Mouse (Mus musculus): ENCODE results near the gene Trim50. TPM values are rescaled to one million over a fixed set of nuclear protein-coding genes. Genes with fewer than 3 reads are reported as not detected.

The Trim50 gene
- polyA plus RNA-seq (2016; fragmentation: Nextera tagmentation; extraction: Ambion mirVana): not detected in 2 replicates

GRCm38 (mm10) chr5:135352995-135353394 lies at the start of gene Trim50:
Trim50 (plus strand) TSS chr5:135353295.
- H3K4me1 ChIP-seq: no peaks in the 10 kb centered on the region
- no peak within 1 kb of the TSS for H3K4me2 ChIP-seq
- no peak within 1 kb of the TSS for H3K9ac ChIP-seq
- no peaks in the 10 kb centered on the region for H3K36me3 ChIP-seq
- peaks cover 23% of the 10 kb centered on the region for H3K27me3 ChIP-seq (replicated peaks)
- H3K4me3 ChIP-seq: no peak within 1 kb of the TSS
- ATAC-seq: no peak
- WGBS (ENCODE audit: insufficient replicate concordance): 50% methylated on average over 9 of the region's 9 CpGs
- no peak within 1 kb of the TSS for H3K27ac ChIP-seq
- 0 out of 2 replicates have a peak, but pooled peaks cover 4% of the 10 kb centered on the region for H3K9me3 ChIP-seq (replicated peaks)

GRCm38 (mm10) chr5:135306321-135306965 lies 46.7 kb upstream of the Trim50 start:
- Histone ChIP-seq H3K4me2 (no peak overlapping the region), H3K9ac (no peak overlapping the region), H3K4me1 (no peaks in the 10 kb centered on the region), H3K4me3 (no peak overlapping the region), H3K27ac (no peak overlapping the region), H3K27me3 (replicated peaks) (peaks cover 13% of the 10 kb centered on the region), H3K36me3 (no peaks in the 10 kb centered on the region), H3K9me3 (replicated peaks) (no peaks in the 10 kb centered on the region)
- 37% methylated on average over 10 of the region's 10 CpGs for WGBS (ENCODE audit: insufficient replicate concordance)
- no peak for ATAC-seq

DNA sequence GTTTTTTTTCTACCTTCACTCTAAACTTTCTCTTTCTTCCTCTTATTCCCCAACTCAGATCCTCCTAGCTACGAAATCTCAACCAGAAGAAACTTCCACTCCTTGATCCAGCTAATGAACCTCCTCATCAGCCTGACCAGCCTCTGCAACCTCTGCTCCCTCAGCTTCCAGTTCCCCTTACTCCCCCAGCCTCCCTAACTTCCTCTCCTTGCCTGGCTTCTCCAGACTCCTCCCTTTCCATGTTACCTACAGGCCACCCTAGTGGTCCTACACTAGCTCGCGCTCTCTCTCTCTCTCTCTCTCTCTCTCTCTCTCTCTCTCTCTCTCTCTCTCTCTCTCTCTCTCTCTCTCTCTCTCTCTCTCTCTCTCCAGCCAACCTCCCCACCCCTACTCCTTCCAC lies 36.9 kb upstream of the Trim50 start:
- Histone ChIP-seq H3K9me3 (replicated peaks) (no peaks in the 10 kb centered on the region), H3K27ac (no peak overlapping the region), H3K9ac (no peak overlapping the region)

GRCm38 (mm10) chr5:135319856-135320255 lies 33.2 kb upstream of the Trim50 start:
- H3K9me3 ChIP-seq (replicated peaks): no peaks in the 10 kb centered on the region
- no peak for ATAC-seq
- no peaks in the 10 kb centered on the region for H3K36me3 ChIP-seq

More for the DNA sequence above, 36.9 kb upstream of the Trim50 start:
- Histone ChIP-seq H3K27me3 (replicated peaks) (no peaks in the 10 kb centered on the region; the same call in 1 of the 2 replicates), H3K4me2 (no peak overlapping the region), H3K4me3 (no peak overlapping the region), H3K36me3 (no peaks in the 10 kb centered on the region), H3K4me1 (no peaks in the 10 kb centered on the region)
- 54% methylated on average over 2 of the region's 3 CpGs for WGBS (ENCODE audit: insufficient replicate concordance)
- no peak for ATAC-seq

GRCm38 (mm10) chr5:135322197-135322596 lies 30.9 kb upstream of the Trim50 start:
- Histone ChIP-seq H3K27ac (no peak overlapping the region), H3K4me1 (no peaks in the 10 kb centered on the region), H3K9me3 (replicated peaks) (no peaks in the 10 kb centered on the region), H3K4me2 (no peak overlapping the region), H3K9ac (no peak overlapping the region), H3K4me3 (no peak overlapping the region), H3K27me3 (replicated peaks) (no peaks in the 10 kb centered on the region), H3K36me3 (no peaks in the 10 kb centered on the region)
- no peak for ATAC-seq
- 73% methylated on average over 1 of the region's 1 CpGs for WGBS (ENCODE audit: insufficient replicate concordance)

More at GRCm38 (mm10) chr5:135319856-135320255, 33.2 kb upstream of the Trim50 start:
- Histone ChIP-seq H3K27ac (no peak overlapping the region), H3K9ac (no peak overlapping the region), H3K27me3 (replicated peaks) (no peaks in the 10 kb centered on the region), H3K4me3 (no peak overlapping the region), H3K4me2 (no peak overlapping the region), H3K4me1 (no peaks in the 10 kb centered on the region)
- 64% methylated on average over 2 of the region's 2 CpGs for WGBS (ENCODE audit: insufficient replicate concordance)

DNA sequence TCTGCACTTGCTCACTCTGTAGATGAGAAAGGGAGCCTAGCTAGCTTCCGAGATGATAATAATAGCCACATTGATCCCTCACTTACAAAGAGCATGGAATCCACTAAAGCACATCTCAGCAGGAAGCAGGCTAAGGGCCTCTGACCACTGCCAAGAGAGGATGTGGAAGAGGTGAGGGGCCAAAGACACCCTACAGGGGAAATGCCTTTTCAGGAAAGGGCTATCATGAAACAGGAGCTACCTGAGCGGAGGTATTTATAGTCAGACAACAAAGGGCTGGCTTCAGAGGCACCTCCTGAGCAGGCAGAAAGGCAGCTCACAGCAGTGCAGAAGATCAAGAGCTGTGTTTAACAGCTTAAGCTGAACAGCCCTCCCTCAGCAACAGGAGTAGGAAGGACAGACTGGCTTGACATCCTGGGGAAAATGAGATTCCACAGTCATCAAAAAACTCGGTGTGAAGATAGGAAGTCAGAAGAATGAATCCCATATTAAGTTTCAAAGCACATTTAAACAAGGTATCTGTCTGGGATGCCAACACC lies 26.9 kb upstream of the Trim50 start:
- Histone ChIP-seq H3K27ac (no peak overlapping the region), H3K9ac (no peak overlapping the region), H3K36me3 (no peaks in the 10 kb centered on the region), H3K9me3 (replicated peaks) (no peaks in the 10 kb centered on the region), H3K4me3 (no peak overlapping the region), H3K4me2 (no peak overlapping the region), H3K27me3 (replicated peaks) (no peaks in the 10 kb centered on the region), H3K4me1 (no peaks in the 10 kb centered on the region)
- 31% methylated on average over 3 of the region's 3 CpGs for WGBS (ENCODE audit: insufficient replicate concordance)
- ATAC-seq: no peak

GRCm38 (mm10) chr5:135329471-135329870 lies 23.6 kb upstream of the Trim50 start:
- H3K27me3 ChIP-seq (replicated peaks): no peaks in the 10 kb centered on the region
- no peaks in the 10 kb centered on the region for H3K36me3 ChIP-seq
- 50% methylated on average over 4 of the region's 4 CpGs for WGBS (ENCODE audit: insufficient replicate concordance)
- no peak for ATAC-seq
- no peak overlapping the region for H3K4me2 ChIP-seq
- no peak overlapping the region for H3K9ac ChIP-seq
- H3K4me1 ChIP-seq: no peaks in the 10 kb centered on the region
- no peak overlapping the region for H3K4me3 ChIP-seq
- no peaks in the 10 kb centered on the region for H3K9me3 ChIP-seq (replicated peaks)
- no peak overlapping the region for H3K27ac ChIP-seq

DNA sequence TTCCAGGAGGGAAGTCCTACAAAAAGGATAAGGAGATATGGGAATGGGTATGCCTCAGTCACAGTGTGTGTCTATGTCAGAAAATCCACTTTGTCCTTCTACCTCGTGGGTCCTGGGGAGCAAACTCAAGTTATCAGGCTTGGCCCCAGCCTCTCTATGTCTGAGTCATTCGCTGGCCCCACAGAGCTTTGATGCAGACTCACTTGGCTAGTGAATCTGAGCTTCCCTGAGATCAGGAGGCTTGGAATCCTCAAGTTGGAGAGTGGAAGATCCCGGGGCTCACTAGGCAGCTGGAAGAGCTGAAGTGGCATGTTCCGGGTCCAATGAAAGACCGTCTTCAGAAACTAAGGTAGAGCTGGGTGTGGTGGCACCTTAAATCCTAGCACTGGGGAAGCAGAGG lies 22.9 kb upstream of the Trim50 start:
- Histone ChIP-seq H3K4me3 (no peak overlapping the region), H3K9ac (no peak overlapping the region), H3K27me3 (replicated peaks) (no peaks in the 10 kb centered on the region), H3K4me2 (no peak overlapping the region), H3K4me1 (no peaks in the 10 kb centered on the region), H3K9me3 (replicated peaks) (no peaks in the 10 kb centered on the region), H3K36me3 (no peaks in the 10 kb centered on the region), H3K27ac (no peak overlapping the region)
- WGBS (ENCODE audit: insufficient replicate concordance): 62% methylated on average over 5 of the region's 5 CpGs
- no peak for ATAC-seq

DNA sequence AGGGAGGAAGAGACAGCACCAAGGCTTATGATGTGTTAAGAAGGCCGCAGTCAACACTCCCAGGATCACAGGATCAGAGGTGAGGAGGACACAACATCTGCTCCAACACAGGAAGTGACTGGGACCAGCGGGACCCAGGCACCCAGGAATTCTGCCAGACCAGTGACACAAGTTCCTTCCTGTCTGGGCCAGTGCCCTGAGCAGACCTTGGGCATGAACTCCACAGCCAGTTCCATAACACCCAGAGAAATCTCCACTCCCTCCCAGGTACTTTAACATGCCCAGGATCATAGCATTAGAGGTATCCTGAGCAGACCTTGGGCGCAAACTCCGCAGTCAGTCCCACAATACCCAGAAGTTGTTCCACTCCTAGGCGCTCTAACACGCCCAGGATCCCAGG lies 21.9 kb upstream of the Trim50 start:
- Histone ChIP-seq H3K9me3 (replicated peaks) (no peaks in the 10 kb centered on the region), H3K27me3 (replicated peaks) (no peaks in the 10 kb centered on the region), H3K9ac (no peak overlapping the region), H3K4me2 (no peak overlapping the region), H3K4me1 (no peaks in the 10 kb centered on the region), H3K4me3 (no peak overlapping the region), H3K27ac (no peak overlapping the region), H3K36me3 (no peaks in the 10 kb centered on the region)
- WGBS (ENCODE audit: insufficient replicate concordance): 61% methylated on average over 6 of the region's 6 CpGs
- ATAC-seq: no peak

DNA sequence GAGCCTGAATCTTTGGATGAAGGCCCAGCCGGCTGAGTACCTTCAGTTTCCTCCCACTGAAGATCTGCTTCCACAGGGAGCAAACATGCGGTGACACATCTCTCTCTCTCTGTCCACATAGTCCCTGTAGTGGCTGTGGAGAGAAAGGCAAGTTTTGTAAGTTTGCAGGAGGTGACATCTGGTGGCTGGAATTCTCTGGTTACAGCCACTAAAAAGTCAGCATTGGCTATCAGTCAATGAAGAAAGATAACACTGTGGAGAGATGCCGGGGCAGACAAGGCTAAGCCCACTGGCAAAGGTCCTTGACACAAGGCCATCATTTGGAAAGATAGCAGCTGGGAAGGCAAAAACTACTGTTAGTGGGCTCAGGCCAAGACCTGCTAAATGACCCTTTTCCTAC lies 15.5 kb upstream of the Trim50 start:
- Histone ChIP-seq H3K9me3 (replicated peaks) (no peaks in the 10 kb centered on the region), H3K36me3 (no peaks in the 10 kb centered on the region), H3K27ac (no peak overlapping the region), H3K4me3 (no peak overlapping the region), H3K27me3 (replicated peaks) (0 out of 2 replicates have a peak, but pooled peaks cover 4% of the 10 kb centered on the region), H3K4me1 (no peaks in the 10 kb centered on the region), H3K9ac (no peak overlapping the region), H3K4me2 (no peak overlapping the region)
- WGBS (ENCODE audit: insufficient replicate concordance): 59% methylated on average over 3 of the region's 3 CpGs
- ATAC-seq: no peak

GRCm38 (mm10) chr5:135345989-135346388 lies 7.1 kb upstream of the Trim50 start:
- Histone ChIP-seq H3K9me3 (replicated peaks) (no peaks in the 10 kb centered on the region), H3K4me3 (no peak overlapping the region), H3K36me3 (no peaks in the 10 kb centered on the region), H3K9ac (no peak overlapping the region), H3K27ac (no peak overlapping the region), H3K27me3 (replicated peaks) (peaks cover 4% of the 10 kb centered on the region; the same call in 1 of the 2 replicates), H3K4me2 (no peak overlapping the region), H3K4me1 (no peaks in the 10 kb centered on the region)
- ATAC-seq: no peak
- 59% methylated on average over 7 of the region's 7 CpGs for WGBS (ENCODE audit: insufficient replicate concordance)

- no peak overlapping the region for H3K9ac ChIP-seq
- 16% methylated on average over 1 of the region's 1 CpGs for WGBS (ENCODE audit: insufficient replicate concordance)
- no peak overlapping the region for H3K4me3 ChIP-seq
- ATAC-seq: no peak
- H3K9me3 ChIP-seq (replicated peaks): no peaks in the 10 kb centered on the region
- peaks cover 4% of the 10 kb centered on the region; the same call in 1 of the 2 replicates for H3K27me3 ChIP-seq (replicated peaks)
- H3K36me3 ChIP-seq: no peaks in the 10 kb centered on the region
- no peak overlapping the region for H3K27ac ChIP-seq
- H3K4me2 ChIP-seq: no peak overlapping the region
- H3K4me1 ChIP-seq: no peaks in the 10 kb centered on the region
These were observed 6.7 kb upstream of the Trim50 start for GRCm38 (mm10) chr5:135346430-135346829.
